Mouse (Mus musculus): ENCODE results near the gene Gm813. TPM values are rescaled to one million over a fixed set of nuclear protein-coding genes. Genes with fewer than 3 reads are reported as not detected.

Gm813 gene
- total RNA-seq, 1 experiment from 2014 or later, result not detected

DNA sequence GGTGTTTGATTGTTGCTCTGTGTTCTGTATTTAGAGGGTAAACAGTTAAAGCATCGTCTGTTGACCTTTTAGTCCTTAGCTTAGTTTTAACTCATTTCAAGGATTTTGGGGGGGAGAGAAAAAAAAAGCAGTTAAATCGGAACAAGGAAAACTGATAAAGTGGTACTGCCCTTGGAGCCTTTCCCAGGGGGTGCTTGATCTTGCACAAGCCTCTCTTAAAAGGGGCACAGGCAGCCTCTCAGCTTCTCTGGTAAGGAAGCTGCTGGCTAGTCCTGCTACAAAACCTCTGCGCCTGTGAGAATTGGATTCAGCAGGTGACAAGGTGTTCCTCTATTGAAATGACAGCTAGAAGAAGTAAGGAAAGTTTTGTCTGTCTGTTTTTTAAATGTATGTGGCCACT, 5.6 kb upstream of the Gm813 start:
- no peak for ATAC-seq (ENCODE audit: extremely low read depth, insufficient number of reproducible peaks, low FRiP score, poor library complexity, severe bottlenecking)

DNA sequence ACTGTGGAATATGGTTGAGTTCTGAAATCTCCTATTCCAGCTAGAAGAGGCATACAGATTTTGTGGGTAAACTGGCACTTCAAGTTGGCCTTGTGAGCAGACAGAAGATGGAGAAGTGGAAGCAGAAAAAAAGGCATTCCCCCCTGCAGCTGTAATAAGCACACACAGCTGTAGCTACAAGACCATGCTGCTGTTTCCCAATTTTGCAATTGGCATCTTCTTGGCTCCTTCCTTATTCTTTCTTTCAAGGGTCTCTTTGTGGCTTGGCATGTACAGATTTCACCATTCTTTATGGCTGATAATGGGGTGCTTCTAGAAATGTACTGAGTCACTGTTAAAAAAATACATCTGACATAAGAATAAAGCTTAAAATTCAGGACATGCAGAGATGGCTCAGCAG, 568 bp upstream of the Gm813 start:
- ATAC-seq (ENCODE audit: extremely low read depth, insufficient number of reproducible peaks, low FRiP score, poor library complexity, severe bottlenecking), result no peak

DNA sequence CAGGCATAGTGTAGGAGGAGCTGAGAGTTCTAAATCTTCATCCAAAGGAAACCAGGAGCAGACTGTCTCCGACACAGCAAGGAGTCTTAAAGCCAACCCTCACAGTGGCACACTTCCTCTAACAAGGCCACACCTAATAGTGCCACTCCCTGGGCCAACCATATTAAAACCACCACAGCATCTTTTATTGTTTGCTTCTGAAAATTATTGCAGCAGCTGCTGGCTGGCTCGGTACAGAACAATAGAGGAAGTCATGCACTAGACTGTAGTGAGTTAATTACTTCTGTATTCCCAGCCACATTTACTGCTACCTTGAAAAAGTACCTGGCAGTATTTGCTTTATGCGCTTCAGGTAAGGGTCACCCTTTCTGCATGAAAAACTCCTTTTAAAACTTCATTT, 3.8 kb downstream of the Gm813 start:
- no peak for ATAC-seq (ENCODE audit: extremely low read depth, insufficient number of reproducible peaks, low FRiP score, poor library complexity, severe bottlenecking)

DNA sequence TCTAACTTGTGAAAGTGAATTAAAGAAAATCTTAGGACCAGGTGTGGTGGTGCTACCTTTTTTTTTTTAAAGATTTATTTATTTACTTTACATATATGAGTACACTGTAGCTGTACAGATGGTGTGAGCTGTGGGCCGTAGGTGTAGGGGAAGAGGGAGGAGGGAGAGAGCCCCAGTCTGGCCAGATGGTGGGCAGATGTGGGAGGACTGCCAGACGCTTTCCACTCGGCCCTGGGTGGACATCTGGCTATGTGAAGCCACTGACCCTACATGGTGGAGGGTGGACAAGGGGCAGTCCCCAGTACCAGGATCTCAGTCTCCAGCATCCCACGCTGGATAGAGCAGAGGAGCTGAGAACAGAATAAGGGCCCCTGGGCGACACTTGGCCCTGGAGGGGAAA, 9.7 kb downstream of the Gm813 start:
- ATAC-seq (ENCODE audit: extremely low read depth, insufficient number of reproducible peaks, low FRiP score, poor library complexity, severe bottlenecking), result no peak

DNA sequence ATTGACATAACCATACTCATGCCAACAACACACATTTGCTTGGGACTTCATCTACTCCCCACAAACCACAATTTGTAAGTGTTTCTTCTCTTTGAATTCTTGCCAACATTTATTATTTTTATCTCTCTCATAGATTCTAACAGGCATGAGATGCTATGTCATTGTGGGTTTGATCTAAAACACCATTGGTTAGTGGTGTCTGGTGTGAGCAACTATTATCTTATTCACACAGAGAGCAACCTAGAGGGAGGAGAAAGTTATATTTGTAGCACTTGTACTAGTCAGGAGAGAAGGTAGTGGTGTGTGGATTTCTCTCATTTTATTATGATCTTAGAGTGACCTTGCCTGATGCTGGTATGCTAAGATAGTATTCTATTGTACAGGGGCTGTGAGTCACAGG, 12.1 kb downstream of the Gm813 start:
- no peak for ATAC-seq (ENCODE audit: extremely low read depth, insufficient number of reproducible peaks, low FRiP score, poor library complexity, severe bottlenecking)

DNA sequence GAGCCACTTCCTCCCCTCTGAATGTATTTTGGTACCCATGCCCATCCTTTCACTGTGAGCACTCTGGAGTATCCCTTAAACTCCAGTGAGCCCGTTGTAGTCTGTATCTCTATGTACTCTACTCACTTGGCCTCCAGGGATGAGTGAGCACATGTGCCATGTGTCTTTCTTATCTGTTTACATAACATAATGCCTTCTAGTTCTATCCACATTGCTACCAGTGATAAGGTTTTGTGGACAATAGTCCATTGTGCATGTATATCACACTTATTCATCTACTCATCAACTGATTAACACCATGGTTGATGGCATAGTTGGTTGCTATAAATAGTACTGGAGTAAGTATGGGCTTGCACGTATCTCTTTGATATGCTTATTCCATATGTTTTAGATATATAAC, 12.9 kb downstream of the Gm813 start:
- no peak for ATAC-seq (ENCODE audit: extremely low read depth, insufficient number of reproducible peaks, low FRiP score, poor library complexity, severe bottlenecking)

DNA sequence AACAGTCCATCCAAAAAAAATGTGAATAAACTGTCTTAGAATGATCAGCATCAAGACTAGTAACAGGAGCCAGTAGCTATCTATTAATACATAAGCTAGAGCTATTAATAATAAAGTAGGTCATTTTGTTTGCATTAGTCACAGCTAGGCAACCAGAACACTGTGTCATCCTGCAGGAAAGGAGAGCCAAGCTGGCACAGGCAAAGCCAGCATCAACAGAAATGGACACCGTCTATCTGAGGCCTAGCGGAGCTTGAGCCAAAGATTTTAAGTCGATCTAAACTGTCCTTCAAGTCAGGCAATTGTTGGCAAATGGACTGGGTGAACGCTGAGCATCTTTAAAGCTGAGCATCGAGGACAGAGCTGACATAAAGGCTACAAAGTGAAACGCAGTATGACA, 15.9 kb downstream of the Gm813 start:
- no peak for ATAC-seq (ENCODE audit: extremely low read depth, insufficient number of reproducible peaks, low FRiP score, poor library complexity, severe bottlenecking)

DNA sequence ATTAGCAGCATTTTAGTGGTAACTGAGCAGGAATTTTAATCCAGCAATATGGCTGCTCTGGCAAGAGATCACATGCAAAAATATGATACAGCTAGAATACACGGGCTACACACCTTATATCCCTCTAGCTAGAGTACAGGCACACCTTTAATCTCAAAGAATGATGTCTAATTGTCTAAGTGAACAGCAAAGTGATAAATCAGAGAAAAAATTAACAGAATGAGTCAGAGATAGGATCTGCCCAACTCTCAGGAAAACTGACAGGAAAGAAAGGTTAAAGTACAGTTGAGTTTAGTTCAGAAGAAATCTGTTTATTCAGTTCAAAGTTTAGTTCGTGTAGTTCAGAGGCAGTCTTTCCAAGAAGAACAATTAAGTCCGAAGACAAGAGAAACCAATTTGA, 25.5 kb downstream of the Gm813 start:
- ATAC-seq (ENCODE audit: extremely low read depth, insufficient number of reproducible peaks, low FRiP score, poor library complexity, severe bottlenecking), result no peak

DNA sequence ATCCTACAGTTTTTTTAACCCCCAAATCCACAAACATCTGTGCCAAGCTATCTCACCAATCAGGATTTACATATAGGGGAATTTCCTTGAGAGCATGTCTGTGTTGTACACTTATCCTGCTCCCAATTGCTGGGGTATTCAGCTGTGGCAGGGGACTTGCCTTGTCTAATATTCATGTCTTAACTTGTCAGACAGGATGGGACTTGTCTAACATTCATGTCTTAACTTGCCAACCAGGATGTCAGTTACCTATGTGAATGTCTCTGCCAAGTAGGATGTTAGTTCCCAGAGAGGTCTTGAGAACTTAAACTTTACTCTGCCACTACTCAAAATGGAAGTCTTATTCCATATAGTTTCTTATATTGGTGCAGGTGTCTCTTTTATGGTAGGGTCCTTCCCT, 27.3 kb downstream of the Gm813 start:
- ATAC-seq (ENCODE audit: extremely low read depth, insufficient number of reproducible peaks, low FRiP score, poor library complexity, severe bottlenecking), result no peak

DNA sequence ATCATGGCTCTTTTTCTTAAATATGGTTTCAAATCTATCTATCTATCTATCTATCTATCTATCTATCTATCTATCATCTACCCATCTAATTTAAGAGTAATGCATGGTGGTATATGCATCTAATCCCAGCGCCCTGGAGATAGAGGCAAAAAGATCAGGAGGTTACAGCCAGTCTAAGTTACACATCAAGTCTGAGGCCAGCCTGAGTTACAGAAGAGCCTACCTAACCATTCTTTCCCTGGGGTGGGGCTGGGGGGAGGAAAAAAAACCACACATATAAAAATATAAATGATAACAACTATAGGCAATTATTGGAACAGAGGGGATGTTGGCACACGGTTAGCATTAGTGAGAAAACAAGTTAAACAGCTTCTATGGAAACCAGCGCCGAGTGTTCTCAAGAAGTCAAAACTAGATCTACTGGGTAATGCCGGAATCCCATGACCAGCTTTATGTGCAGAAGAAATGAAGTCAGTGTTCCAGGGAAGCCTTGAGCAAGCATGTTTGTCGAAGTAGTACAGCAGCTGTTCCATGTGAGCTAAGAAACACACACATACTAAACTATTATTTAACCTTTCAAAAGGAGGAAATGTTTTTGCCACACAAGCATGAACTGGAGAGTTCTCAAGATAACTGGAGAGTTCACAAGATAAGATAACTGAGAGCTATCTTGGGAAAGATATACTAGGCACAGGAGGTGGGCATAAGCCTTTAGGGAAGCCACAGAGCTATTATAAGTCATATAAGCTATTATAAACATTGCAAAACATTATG, 42.6 kb downstream of the Gm813 start:
- ATAC-seq (ENCODE audit: extremely low read depth, insufficient number of reproducible peaks, low FRiP score, poor library complexity, severe bottlenecking), result no peak

DNA sequence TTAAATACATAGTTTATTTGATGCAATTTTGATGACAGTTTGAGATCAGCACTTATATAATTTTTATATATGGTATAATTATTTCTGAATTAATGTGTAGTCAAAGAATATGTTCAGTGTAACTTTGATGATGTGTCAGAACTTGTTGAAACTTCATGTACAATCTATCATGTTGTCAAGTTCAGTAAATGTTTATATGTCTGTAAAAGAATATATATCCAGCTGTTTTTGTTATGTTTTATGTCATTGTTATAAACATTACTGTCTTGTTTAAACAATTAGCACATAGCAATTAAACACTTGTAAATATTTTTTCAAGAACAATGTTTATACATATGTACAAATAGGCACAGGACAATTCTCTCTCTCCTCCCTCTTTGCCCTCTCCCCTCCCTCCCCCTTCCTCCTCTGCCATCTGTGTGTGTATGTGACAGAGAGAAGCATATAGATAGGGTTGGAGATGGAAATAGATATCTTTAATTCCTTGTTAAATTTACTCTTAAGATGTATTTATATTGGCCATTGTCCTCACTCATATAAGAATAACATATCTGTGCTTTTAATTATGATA, 46.0 kb downstream of the Gm813 start:
- ATAC-seq (ENCODE audit: extremely low read depth, insufficient number of reproducible peaks, low FRiP score, poor library complexity, severe bottlenecking), result no peak

Other genes starting within 250 kb of the Gm813 start
- gene Dcbld2, start 208.5 kb downstream of the Gm813 start, total RNA-seq (2017), result 0.35 and 5.5 TPM in 2 replicates
- gene St3gal6, start 92.7 kb downstream of the Gm813 start, total RNA-seq (2017), result 190 and 210 TPM in 2 replicates
- gene E330017A01Rik, start 21.8 kb upstream of the Gm813 start, total RNA-seq (2017), result not detected in 2 replicates
- 13.8 and 14.4 TPM in 2 replicates for gene Cpox, start 53.3 kb upstream of the Gm813 start, total RNA-seq (2017)
- gene Gpr15, start 102.1 kb upstream of the Gm813 start, total RNA-seq (2017), result 0.23 and 0.86 TPM in 2 replicates
- gene Cldnd1, start 110.9 kb upstream of the Gm813 start, total RNA-seq (2017), result 29.8 and 30.6 TPM in 2 replicates
- not detected in 2 replicates for gene Olfr172, start 146.2 kb upstream of the Gm813 start, total RNA-seq (2017)
- gene Olfr173, start 183.3 kb upstream of the Gm813 start, total RNA-seq (2017), result not detected in 2 replicates
- not detected in 2 replicates for gene Olfr175-ps1, start 209.8 kb upstream of the Gm813 start, total RNA-seq (2017)